Mouse (Mus musculus) forebrain, postnatal 0 days (tissue): ENCODE measurements around the gene Wdr95. TPM values are rescaled to one million over a fixed set of nuclear protein-coding genes. Genes with fewer than 3 reads are reported as not detected.

Source experiments
- ATAC-seq: fragments of 200-750 bp; cut with Nextera tagmentation; 2 replicates; pipeline ENCODE4 v1.8.0; 2017; ENCODE audit warnings: mild to moderate bottlenecking, moderate library complexity
- DNase-seq: peaks from one replicate; pipeline ENCODE4 v3.0.0-alpha.2; 2015
- H3K27ac ChIP-seq: fragments of 300-500 bp; sonication (generic); 2 replicates; pipeline ENCODE4 v1.5.1; 2014; ENCODE audit warnings: low read depth, mild to moderate bottlenecking, antibody characterized with exemption, low read length, moderate library complexity, mixed read lengths
- H3K27me3 ChIP-seq: fragments of 300-500 bp; sonication (generic); 2 replicates; pipeline ENCODE4 v1.6.1; 2014; ENCODE audit warnings: mild to moderate bottlenecking, low read length, mixed read lengths; ENCODE audit not compliant: insufficient read depth
- H3K36me3 ChIP-seq: fragments of 300-500 bp; sonication (generic); 2 replicates; pipeline ENCODE4 v1.6.1; 2014; ENCODE audit warnings: mild to moderate bottlenecking, moderate library complexity; ENCODE audit not compliant: insufficient read depth
- H3K4me1 ChIP-seq: fragments of 300-500 bp; sonication (generic); 2 replicates; pipeline ENCODE4 v1.6.1; 2014; ENCODE audit warnings: antibody characterized with exemption; ENCODE audit not compliant: insufficient read depth
- H3K4me2 ChIP-seq: fragments of 300-500 bp; sonication (generic); 2 replicates; pipeline ENCODE4 v1.6.1; 2014; ENCODE audit warnings: low read depth, mild to moderate bottlenecking, moderate library complexity
- H3K4me3 ChIP-seq: fragments of 300-500 bp; sonication (generic); 2 replicates; pipeline ENCODE4 v1.5.1; 2014; ENCODE audit warnings: low read depth, low read length, mixed read lengths
- H3K9ac ChIP-seq: fragments of 300-500 bp; sonication (generic); 2 replicates; pipeline ENCODE4 v1.6.1; 2014; ENCODE audit warnings: mild to moderate bottlenecking
- H3K9me3 ChIP-seq: fragments of 300-500 bp; sonication (generic); 2 replicates; pipeline ENCODE4 v1.6.1; 2016; ENCODE audit warnings: low read length
- CTCF ChIP-seq: sonication (generic); IDR thresholded peaks from 2 replicates; pipeline ENCODE4 v1.5.1; 2016; ENCODE audit warnings: antibody characterized with exemption, control low read depth, low read depth
- WGBS: fragments of 180-500 bp; shearing (Covaris S2); extraction: QIAGEN DNeasy Blood & Tissue Kit; methylation state at CpG from one replicate; pipeline ENCODE4 v1.1.7; 2014; 5-methylcytosine and 5-hydroxymethylcytosine counted together
- polyA plus RNA-seq: library from polyadenylated mRNA; unstranded; fragments of >200 nt; fragmentation: Nextera tagmentation; extraction: Ambion mirVana; gene quantifications from 2 replicates; pipeline ENCODE4 v1.2.1, GENCODE M21; 2015
- total RNA-seq: library from RNA; depleted of rRNA; stranded (reverse); fragments of >200 nt; gene quantifications from 2 replicates; pipeline ENCODE4 v1.2.3, GENCODE M21; 2014

Gene Wdr95
- total and polyA plus RNA-seq, 2 experiments from 2014 or later, result 0.38 to 0.84 TPM

DNA sequence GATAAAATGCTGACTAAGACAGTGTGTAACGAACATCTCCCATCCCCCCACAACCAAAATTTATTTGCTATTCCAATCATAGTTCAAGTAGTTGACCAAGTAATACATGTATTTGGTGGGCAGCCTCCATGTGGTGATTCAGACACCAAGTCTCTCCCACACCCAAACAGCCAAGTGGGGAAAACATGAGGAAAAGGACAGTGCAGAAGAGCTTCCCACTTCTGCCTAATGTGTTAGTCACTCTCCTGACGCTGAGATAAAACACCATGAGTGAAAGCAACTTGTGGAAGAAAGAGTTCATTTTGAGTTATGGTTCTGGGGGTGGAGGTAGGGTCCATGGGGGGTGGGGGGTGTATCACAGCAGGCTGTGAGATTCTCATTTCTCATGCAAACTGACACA is 5.4 kb downstream of the Wdr95 start:
- ATAC-seq (no peak), DNase-seq (no peak)
- Histone ChIP-seq H3K36me3 (no peaks in the 10 kb centered on the region), H3K4me3 (no peak overlapping the region), H3K4me1 (peaks cover 5% of the 10 kb centered on the region), H3K9ac (no peak overlapping the region), H3K4me2 (no peak overlapping the region), H3K9me3 (no peaks in the 10 kb centered on the region), H3K27me3 (no peaks in the 10 kb centered on the region), H3K27ac (no peak overlapping the region)
- 94% methylated on average over 2 of the region's 2 CpGs for WGBS
- no peak for TF ChIP-seq CTCF

DNA sequence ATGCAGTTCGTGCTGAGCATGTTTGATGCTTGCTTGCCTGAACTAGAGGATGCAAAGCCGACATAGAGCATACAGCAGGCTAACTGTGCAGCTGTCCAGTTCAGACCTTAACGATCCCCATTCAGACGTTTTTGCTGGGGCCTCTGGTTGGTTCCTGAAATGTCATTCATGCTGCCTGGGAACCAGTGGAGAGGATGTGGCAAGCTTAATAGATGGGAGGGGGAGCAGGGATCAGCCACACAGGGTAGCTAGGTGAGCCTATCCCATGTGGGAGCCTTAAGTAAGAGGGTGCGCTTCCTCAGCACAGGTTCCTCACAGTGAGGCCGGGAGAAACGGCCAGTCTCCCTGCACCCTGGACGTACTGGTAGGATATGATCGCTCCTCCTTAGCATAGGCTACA is 7.5 kb downstream of the Wdr95 start:
- H3K9ac ChIP-seq, result no peak overlapping the region
- no peak overlapping the region; the same call in 1 of the 2 replicates for H3K27ac ChIP-seq
- no peak overlapping the region for H3K4me2 ChIP-seq
- H3K27me3 ChIP-seq, result no peaks in the 10 kb centered on the region
- ATAC-seq (no peak), DNase-seq (no peak)
- TF ChIP-seq CTCF, result no peak
- H3K36me3 ChIP-seq, result no peaks in the 10 kb centered on the region
- peaks cover 4% of the 10 kb centered on the region; the same call in 1 of the 2 replicates for H3K4me1 ChIP-seq
- H3K9me3 ChIP-seq, result no peaks in the 10 kb centered on the region
- no peak overlapping the region for H3K4me3 ChIP-seq
- 55% methylated on average over 9 of the region's 9 CpGs for WGBS

DNA sequence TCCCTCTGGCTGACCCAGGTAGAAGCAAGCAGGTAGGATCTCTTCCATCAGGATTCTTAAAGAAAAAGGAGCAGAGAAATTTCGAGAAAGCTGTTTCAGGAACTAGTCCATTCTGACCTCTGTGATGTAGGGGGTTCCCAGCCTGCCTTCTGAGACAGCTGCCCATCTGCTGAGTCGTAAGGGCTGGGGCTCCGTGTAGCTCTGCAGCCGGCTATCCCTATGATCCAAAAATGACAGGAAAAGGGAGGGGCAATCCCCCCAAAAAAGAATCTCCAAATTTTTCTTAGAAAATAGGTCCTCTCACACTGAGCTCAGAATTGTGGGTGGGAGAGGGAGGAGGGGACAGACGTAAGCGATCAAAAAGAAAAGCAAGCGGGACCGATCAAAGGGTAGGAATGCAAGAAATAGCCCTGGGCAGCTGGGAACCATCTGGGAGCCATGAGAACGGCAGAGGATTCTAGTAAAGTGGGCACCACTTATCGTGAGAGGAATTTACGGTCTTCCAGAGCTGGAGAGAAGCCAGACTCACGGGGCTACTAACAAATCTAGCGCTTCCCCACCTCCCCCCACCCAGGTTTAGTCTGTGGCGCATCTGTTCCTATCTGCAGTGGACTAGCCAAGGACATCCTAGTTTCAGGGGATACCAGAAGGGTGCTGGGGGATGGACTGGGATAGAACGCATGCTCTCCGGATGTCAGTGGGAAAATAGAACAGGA is 9.5 kb downstream of the Wdr95 start:
- H3K36me3 ChIP-seq, result no peaks in the 10 kb centered on the region
- H3K4me2 ChIP-seq, result peak overlapping the region; percentile 48
- H3K27ac ChIP-seq, result peak overlapping the region; percentile 2; the same call in 1 of the 2 replicates
- H3K9ac ChIP-seq, result peak overlapping the region; percentile 45
- TF ChIP-seq CTCF, result no peak
- peak; percentile 78 for ATAC-seq
- 17% methylated on average over 16 of the region's 16 CpGs for WGBS
- DNase-seq, result peak; percentile 72
- no peaks in the 10 kb centered on the region for H3K9me3 ChIP-seq
- H3K4me1 ChIP-seq, result peaks cover 4% of the 10 kb centered on the region; the same call in 1 of the 2 replicates
- no peaks in the 10 kb centered on the region for H3K27me3 ChIP-seq
- peak overlapping the region; percentile 20 for H3K4me3 ChIP-seq

DNA sequence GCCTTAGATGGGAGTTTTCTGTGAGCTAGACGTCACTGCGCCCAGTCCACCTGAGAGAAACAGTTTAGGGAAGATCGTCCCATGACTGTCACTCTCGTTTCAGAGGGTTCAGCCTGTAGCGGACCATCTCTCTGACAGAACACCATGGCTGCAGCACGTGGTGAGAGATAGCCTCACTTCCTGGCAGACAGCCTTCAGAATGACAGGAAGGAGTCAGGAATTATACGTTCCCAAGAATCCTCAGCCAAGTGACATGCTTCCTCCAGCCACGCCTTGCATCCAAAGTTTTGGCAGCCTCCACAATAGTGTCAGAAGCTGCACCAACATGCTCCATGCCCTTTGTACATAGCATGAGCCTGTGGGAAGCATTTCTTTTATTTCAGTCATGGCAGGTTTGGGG is 10.1 kb downstream of the Wdr95 start:
- TF ChIP-seq CTCF, result no peak
- DNase-seq (peak; percentile 47), ATAC-seq (peak; percentile 46)
- Histone ChIP-seq H3K4me3 (peak overlapping the region; percentile 20; the same call in 1 of the 2 replicates), H3K4me1 (peaks cover 4% of the 10 kb centered on the region; the same call in 1 of the 2 replicates), H3K4me2 (peak overlapping the region; percentile 48), H3K27me3 (no peaks in the 10 kb centered on the region), H3K9me3 (no peaks in the 10 kb centered on the region), H3K27ac (0 out of 2 replicates have a peak overlapping the region, but pooled peaks have one; percentile 2), H3K9ac (peak overlapping the region; percentile 45), H3K36me3 (no peaks in the 10 kb centered on the region)
- 51% methylated on average over 8 of the region's 8 CpGs for WGBS

DNA sequence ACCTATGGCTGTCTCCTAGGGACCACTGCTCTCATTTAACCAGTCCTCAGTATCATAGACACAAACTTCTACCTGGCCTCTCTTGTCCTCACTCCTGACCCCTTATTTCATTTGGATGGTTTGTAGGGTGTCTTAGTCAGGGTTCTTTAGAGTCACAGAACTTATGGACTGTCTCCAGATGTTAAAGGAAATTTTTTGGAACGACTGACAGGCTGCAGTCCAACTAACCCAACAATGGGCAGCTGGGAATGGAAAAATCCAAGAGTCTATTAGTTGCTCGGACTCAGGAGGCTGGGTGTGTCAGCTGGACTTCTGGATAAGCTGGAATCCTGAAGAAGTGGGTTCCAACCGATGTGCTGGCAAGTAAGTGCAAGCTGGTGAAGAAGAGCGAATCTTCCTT is 10.6 kb downstream of the Wdr95 start:
- no peak for TF ChIP-seq CTCF
- 86% methylated on average over 4 of the region's 4 CpGs for WGBS
- DNase-seq, result no peak
- H3K27me3 ChIP-seq, result no peaks in the 10 kb centered on the region
- H3K4me2 ChIP-seq, result no peak overlapping the region
- no peak for ATAC-seq
- no peak overlapping the region for H3K9ac ChIP-seq
- H3K4me3 ChIP-seq, result no peak overlapping the region
- no peak overlapping the region for H3K27ac ChIP-seq
- H3K9me3 ChIP-seq, result no peaks in the 10 kb centered on the region
- H3K4me1 ChIP-seq, result peaks cover 4% of the 10 kb centered on the region; the same call in 1 of the 2 replicates
- H3K36me3 ChIP-seq, result no peaks in the 10 kb centered on the region

DNA sequence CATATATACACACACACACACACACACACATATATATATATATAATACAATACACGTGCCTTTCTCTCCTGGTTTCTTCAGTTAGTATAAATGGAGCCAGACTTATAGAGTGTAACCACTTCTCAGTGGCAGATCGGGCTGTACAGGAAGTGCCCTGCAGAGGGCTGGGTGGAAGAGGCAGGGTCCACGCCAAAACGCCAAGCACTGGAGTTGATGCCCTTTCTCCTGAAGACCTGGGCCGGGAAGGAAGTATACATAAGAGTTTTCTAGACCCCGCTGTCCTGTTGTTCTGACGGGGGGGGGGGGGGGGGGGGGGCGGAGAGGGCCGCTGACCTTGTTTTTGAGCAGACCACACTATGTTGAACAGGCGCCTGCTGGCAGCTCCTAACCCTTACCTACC is 22.7 kb downstream of the Wdr95 start:
- ATAC-seq (no peak), DNase-seq (no peak)
- no peaks in the 10 kb centered on the region for H3K9me3 ChIP-seq
- H3K9ac ChIP-seq, result no peak overlapping the region
- TF ChIP-seq CTCF, result no peak
- no peaks in the 10 kb centered on the region for H3K27me3 ChIP-seq
- H3K4me2 ChIP-seq, result no peak overlapping the region
- WGBS, result 63% methylated on average over 9 of the region's 10 CpGs
- no peak overlapping the region for H3K27ac ChIP-seq
- H3K4me1 ChIP-seq, result no peaks in the 10 kb centered on the region
- H3K36me3 ChIP-seq, result no peaks in the 10 kb centered on the region
- no peak overlapping the region for H3K4me3 ChIP-seq

DNA sequence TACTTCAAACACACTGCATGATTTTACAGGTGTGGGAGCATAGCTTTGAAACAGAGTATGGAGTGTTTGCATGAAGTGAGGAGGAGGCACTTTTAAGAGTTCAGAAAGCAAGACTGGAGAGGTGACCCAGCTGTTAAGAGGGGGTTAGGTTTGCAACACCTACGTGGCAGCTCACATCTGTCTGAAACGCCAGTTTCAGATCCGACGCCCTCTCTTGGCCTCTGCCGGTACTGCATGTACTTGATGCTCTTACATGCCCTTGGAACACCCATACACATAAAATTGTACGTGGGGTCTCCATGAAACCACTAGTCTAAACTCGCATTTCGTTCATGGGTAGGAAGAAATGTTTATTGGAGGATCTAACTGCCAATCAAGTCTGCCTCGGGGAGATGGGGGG is 24.3 kb downstream of the Wdr95 start:
- Histone ChIP-seq H3K27ac (no peak overlapping the region), H3K4me2 (no peak overlapping the region), H3K9me3 (no peaks in the 10 kb centered on the region), H3K9ac (no peak overlapping the region), H3K4me1 (no peaks in the 10 kb centered on the region), H3K36me3 (no peaks in the 10 kb centered on the region), H3K4me3 (no peak overlapping the region), H3K27me3 (no peaks in the 10 kb centered on the region)
- TF ChIP-seq CTCF, result peak; percentile 58
- DNase-seq (peak; percentile 48), ATAC-seq (no peak)
- WGBS, result 54% methylated on average over 9 of the region's 9 CpGs
